Mouse (Mus musculus) midbrain, embryonic 10.5 days (tissue): ENCODE results near the gene Pcbd1. TPM values are rescaled to one million over a fixed set of nuclear protein-coding genes. Genes with fewer than 3 reads are reported as not detected.
A peak's percentile ranks its signal among the peaks of the same experiment; 100 is the strongest.

Experiments
- DNase-seq: peaks from one replicate; pipeline ENCODE4 v3.0.0-alpha.2; 2017; ENCODE audit warnings: low spot score
- H3K27ac ChIP-seq: fragments of 300-500 bp; sonication (generic); replicated peaks from 2 replicates; pipeline ENCODE4 v1.5.1; 2016; ENCODE audit warnings: mild to moderate bottlenecking
- H3K27me3 ChIP-seq: fragments of 300-500 bp; sonication (generic); 2 replicates; pipeline ENCODE4 v1.6.1; 2016; ENCODE audit warnings: low read depth, mild to moderate bottlenecking; ENCODE audit not compliant: poor library complexity, severe bottlenecking
- H3K36me3 ChIP-seq: fragments of 300-500 bp; sonication (generic); 2 replicates; pipeline ENCODE4 v1.6.1; 2016; ENCODE audit warnings: mild to moderate bottlenecking, moderate library complexity
- H3K4me1 ChIP-seq: fragments of 300-500 bp; sonication (generic); 2 replicates; pipeline ENCODE4 v1.6.1; 2016
- H3K4me3 ChIP-seq: fragments of 300-500 bp; sonication (generic); 2 replicates; pipeline ENCODE4 v1.5.1; 2016; ENCODE audit warnings: mild to moderate bottlenecking, moderate library complexity
- H3K9me3 ChIP-seq: fragments of 300-500 bp; sonication (generic); replicated peaks from 2 replicates; pipeline ENCODE4 v1.6.1; 2016; ENCODE audit warnings: mild to moderate bottlenecking
- WGBS: fragments of 180-500 bp; shearing (Covaris S2); methylation state at CpG from one replicate; pipeline ENCODE4 v1.1.7; 2016; 5-methylcytosine and 5-hydroxymethylcytosine counted together
- polyA plus RNA-seq: library from polyadenylated mRNA; unstranded; fragments of >200 nt; fragmentation: Nextera tagmentation; extraction: Ambion mirVana; gene quantifications from 2 replicates; pipeline ENCODE4 v1.2.1, GENCODE M21; 2016

The Pcbd1 gene
- 21.0 and 29.3 TPM in 2 replicates for polyA plus RNA-seq

DNA sequence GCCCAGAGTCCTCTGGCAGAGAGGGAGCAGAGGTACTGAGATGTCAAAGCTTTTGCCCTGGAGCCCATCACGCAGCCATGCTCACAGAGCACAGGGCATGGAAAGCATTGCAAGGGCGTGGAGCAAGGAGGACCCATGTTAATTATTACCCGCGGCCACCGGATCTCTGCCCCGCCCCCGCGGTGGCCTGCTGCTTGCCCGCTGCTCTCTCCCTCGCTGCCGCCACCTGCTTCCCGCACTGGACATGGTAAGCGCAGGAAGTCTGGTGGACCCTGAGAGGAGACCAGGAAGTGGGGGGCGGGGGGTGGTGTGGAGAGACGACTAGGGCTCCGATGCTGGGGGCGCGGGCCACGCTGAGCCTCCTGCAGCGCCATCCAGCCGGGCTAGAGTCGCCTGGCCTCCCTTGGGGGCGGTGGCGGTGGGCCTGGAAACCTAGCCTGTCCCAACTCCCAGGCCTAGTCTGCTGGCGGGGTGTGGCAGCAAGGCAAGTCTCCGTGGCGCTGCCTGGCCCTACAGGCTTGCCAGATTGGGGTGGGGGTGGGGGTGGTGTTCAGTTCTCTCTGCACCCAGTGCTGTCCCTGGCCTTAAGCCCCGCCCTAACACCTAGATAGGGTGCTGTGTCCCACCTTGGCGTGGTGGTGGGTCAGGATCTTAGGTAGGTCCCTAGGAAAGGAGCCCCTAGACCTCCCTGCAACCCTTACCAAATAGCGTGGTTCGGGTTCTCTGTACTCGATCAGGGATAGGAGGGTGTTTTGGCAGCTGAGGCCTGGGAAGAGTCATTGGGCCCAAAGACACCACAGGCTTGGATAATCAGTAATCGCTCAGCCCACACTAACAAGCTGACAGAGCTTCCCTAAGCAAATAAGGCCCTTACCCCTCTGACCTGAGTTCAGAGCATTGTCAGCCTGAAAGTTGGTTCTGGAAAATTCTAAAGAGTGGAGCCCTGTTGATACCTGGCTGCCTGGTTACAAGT lies at the start of gene Pcbd1:
TSS of gene Pcbd1 (plus strand) at position 162 of the 973 bp plus-strand sequence.
- peak; percentile 67 for DNase-seq
- peak within 1 kb of the TSS; percentile 61 for H3K4me3 ChIP-seq
- H3K27me3 ChIP-seq, result no peaks in the 10 kb centered on the region
- 0 out of 2 replicates have a peak, but pooled peaks cover 3% of the 10 kb centered on the region for H3K36me3 ChIP-seq
- peak within 1 kb of the TSS; percentile 90 for H3K27ac ChIP-seq
- 10% methylated on average over 32 of the region's 33 CpGs for WGBS
- peaks cover 21% of the 10 kb centered on the region for H3K4me1 ChIP-seq
- H3K9me3 ChIP-seq, result no peaks in the 10 kb centered on the region

- WGBS, result 67% methylated on average over 12 of the region's 12 CpGs
- Histone ChIP-seq H3K36me3 (no peaks in the 10 kb centered on the region), H3K4me1 (peaks cover 8% of the 10 kb centered on the region; the same call in 1 of the 2 replicates), H3K4me3 (no peak overlapping the region), H3K27ac (peak overlapping the region; percentile 9; the same call in 1 of the 2 replicates), H3K9me3 (no peaks in the 10 kb centered on the region), H3K27me3 (0 out of 2 replicates have a peak, but pooled peaks cover 5% of the 10 kb centered on the region)
- DNase-seq, result no peak
These were observed 49.5 kb upstream of the Pcbd1 start for GRCm38 (mm10) chr10:61039657-61040056.

DNA sequence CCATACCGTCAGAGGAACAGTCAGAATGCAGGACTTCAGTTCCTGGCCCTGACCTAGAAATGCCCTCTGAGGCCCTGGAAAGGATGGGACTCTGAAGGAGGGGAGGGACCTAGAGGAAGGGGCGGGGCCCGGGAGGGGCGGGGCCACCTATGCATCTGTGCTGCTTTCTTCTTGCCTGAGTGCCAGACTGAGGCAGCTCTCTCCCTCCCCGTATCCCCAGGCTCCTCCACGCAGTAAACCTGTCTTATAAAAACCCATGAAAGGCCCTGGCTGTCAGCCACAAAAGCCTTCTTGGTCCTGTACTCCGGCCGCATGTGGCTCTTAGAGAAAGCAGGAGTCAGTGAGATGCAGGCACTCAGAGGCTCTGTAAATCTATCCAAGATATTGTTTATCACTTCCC lies 44.0 kb upstream of the Pcbd1 start:
- Histone ChIP-seq H3K36me3 (no peaks in the 10 kb centered on the region), H3K4me1 (peaks cover 8% of the 10 kb centered on the region), H3K4me3 (no peak overlapping the region), H3K27ac (no peak overlapping the region), H3K27me3 (peaks cover 22% of the 10 kb centered on the region), H3K9me3 (no peaks in the 10 kb centered on the region)
- peak; percentile 25 for DNase-seq
- 21% methylated on average over 8 of the region's 8 CpGs for WGBS

- peak; percentile 71 for DNase-seq
- Histone ChIP-seq H3K27me3 (peaks cover 83% of the 10 kb centered on the region), H3K4me3 (no peak overlapping the region), H3K4me1 (no peaks in the 10 kb centered on the region), H3K27ac (no peak overlapping the region), H3K9me3 (peaks cover 17% of the 10 kb centered on the region), H3K36me3 (no peaks in the 10 kb centered on the region)
- WGBS, result 63% methylated on average over 14 of the region's 14 CpGs
These were observed 37.0 kb upstream of the Pcbd1 start for GRCm38 (mm10) chr10:61051993-61052613.

DNA sequence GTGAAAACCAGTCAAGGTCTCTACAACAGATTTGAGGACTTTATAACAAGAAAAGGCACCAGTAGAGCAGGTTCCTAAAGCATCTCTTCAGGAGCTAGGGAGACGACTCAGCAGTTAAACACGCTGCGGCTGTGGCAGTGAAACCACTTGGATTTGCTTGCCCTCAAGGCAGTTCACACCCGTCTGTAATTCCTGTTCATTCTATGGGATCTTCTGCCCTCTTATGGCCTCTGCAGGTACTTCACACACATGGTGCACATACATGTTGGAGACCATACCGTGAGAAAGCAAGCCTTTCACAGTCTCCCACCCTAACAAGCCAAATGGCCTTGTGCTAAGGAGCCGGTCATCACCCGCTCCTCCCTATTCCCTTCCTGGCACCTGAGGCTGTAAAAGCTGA lies 32.5 kb upstream of the Pcbd1 start:
- DNase-seq, result no peak
- 95% methylated on average over 7 of the region's 7 CpGs for WGBS
- Histone ChIP-seq H3K9me3 (peaks cover 25% of the 10 kb centered on the region), H3K4me1 (peaks cover 12% of the 10 kb centered on the region), H3K27ac (no peak overlapping the region), H3K27me3 (peaks cover 84% of the 10 kb centered on the region), H3K36me3 (no peaks in the 10 kb centered on the region), H3K4me3 (no peak overlapping the region)

DNA sequence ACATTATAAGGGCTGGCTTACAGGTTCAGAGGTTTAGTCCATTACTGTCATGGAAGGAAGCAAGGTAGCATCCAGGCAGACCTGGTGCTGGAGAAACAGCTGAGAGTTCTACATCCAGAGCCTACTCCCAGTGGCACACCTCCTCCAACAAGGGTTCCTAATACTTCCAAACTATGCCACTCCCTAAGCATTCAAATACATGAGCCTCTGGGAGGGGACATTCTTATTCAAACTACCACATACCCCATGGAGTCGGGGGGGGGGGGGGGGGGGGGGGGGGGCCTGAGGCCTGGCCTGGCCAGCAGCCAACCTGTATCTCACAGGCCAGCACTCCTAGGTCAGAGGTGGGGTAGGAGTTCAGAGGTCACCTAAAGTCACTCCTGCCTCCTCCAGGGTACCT lies 30.0 kb upstream of the Pcbd1 start:
- WGBS, result no CpG with 5 or more reads among the region's 1 CpGs
- Histone ChIP-seq H3K4me3 (no peak overlapping the region), H3K27me3 (peaks cover 78% of the 10 kb centered on the region), H3K36me3 (no peaks in the 10 kb centered on the region), H3K27ac (no peak overlapping the region), H3K4me1 (peaks cover 21% of the 10 kb centered on the region), H3K9me3 (peaks cover 25% of the 10 kb centered on the region)
- DNase-seq, result no peak

DNA sequence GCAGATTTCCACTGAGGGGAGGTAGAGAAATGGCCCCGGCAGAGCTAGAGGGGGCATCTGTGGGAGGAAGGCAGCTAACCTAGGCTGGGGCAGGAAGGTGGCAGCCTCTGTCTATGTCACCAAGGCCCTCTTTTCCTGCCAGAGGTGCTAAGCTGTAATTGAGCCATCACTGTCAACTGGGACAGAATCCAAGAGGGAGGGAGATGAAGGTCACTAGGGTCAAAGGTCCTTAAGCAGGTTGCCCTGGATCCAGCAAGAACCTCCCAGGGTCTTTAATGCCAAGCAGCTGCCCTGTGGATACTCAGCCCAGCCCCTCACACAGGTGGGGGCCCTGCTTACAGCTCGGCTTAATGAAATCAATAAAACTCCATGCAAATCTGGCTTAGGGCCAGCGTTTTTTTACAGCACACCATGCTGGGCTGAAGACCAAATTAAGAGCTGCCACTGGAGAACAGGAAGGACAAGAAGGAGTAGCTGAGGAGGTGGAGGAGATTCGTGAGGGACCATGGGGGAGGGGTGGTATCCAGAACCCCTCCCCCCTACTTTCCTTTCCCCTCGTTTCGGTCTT lies 29.5 kb upstream of the Pcbd1 start:
- Histone ChIP-seq H3K27me3 (peaks cover 78% of the 10 kb centered on the region), H3K4me3 (no peak overlapping the region), H3K4me1 (peaks cover 26% of the 10 kb centered on the region), H3K27ac (no peak overlapping the region), H3K36me3 (no peaks in the 10 kb centered on the region), H3K9me3 (peaks cover 25% of the 10 kb centered on the region)
- DNase-seq, result peak; percentile 39
- 25% methylated on average over 6 of the region's 6 CpGs for WGBS

- DNase-seq, result no peak
- Histone ChIP-seq H3K4me3 (no peak overlapping the region), H3K27ac (no peak overlapping the region; the same call in 1 of the 2 replicates), H3K4me1 (peaks cover 43% of the 10 kb centered on the region), H3K9me3 (no peaks in the 10 kb centered on the region), H3K36me3 (no peaks in the 10 kb centered on the region), H3K27me3 (peaks cover 78% of the 10 kb centered on the region)
- WGBS, result 73% methylated on average over 10 of the region's 10 CpGs
These were observed 25.8 kb upstream of the Pcbd1 start for GRCm38 (mm10) chr10:61063271-61063864.

DNA sequence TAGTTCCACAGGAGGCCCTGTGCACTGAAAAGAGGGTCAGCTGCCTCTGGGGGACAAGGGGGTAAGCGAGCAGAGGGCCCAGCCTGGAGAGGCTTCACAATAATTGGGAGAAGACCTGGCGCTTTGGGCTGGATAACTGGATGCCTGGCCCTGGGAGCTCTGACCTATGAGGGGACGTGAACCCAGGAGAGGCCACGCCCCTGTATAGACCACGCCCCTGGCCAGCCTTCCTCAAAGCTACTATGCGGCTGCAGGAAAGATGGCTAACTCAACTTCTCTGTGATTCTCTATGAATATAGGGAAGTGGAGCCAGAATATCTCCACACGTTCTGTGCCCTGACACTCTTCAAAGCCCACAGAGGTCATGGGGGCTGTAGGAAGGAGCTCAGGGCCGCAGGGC lies 24.5 kb upstream of the Pcbd1 start:
- Histone ChIP-seq H3K27me3 (peaks cover 76% of the 10 kb centered on the region), H3K9me3 (no peaks in the 10 kb centered on the region), H3K36me3 (no peaks in the 10 kb centered on the region), H3K4me1 (peaks cover 52% of the 10 kb centered on the region), H3K4me3 (peak overlapping the region; percentile 34), H3K27ac (peak overlapping the region; percentile 68; the same call in 1 of the 2 replicates)
- WGBS, result 2% methylated on average over 8 of the region's 8 CpGs
- peak; percentile 80 for DNase-seq

DNA sequence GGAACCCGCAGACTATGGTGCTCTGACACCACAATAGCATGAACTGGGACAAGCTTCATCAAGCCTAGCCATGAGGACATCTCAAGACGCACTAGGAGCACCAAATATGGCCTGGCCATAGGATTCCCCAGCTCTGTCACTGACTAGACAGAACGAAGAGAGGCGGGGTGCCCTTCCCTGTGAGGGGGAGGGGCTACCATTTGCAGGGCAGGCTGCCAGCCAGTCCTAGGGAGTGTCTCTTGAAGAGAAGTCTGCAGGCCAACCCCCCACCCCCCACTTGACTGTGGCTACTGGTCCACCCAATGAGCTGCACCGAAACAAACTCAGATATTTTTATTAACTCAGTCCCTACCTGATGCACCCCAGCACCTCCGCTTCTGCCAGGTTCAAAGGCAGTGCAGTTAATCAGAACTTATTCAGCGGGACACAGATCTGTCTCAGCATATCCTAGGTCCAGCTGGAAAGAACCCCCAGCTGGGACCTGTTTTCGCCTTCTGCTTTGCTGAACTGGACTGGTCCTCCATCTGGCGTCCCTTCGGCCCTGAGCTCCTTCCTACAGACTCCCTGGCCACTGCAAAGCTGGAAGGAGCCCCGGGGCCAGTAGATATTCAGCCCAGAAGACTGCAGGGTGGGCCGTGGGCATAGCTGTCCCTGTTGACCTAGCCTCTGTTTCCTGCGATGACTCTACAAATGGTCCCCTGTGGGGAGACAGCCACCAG lies 23.7 kb upstream of the Pcbd1 start:
- Histone ChIP-seq H3K27me3 (peaks cover 82% of the 10 kb centered on the region), H3K9me3 (no peaks in the 10 kb centered on the region), H3K4me3 (peak overlapping the region; percentile 34; the same call in 1 of the 2 replicates), H3K4me1 (peaks cover 46% of the 10 kb centered on the region), H3K36me3 (no peaks in the 10 kb centered on the region), H3K27ac (no peak overlapping the region; the same call in 1 of the 2 replicates)
- 55% methylated on average over 13 of the region's 13 CpGs for WGBS
- DNase-seq, result no peak

DNA sequence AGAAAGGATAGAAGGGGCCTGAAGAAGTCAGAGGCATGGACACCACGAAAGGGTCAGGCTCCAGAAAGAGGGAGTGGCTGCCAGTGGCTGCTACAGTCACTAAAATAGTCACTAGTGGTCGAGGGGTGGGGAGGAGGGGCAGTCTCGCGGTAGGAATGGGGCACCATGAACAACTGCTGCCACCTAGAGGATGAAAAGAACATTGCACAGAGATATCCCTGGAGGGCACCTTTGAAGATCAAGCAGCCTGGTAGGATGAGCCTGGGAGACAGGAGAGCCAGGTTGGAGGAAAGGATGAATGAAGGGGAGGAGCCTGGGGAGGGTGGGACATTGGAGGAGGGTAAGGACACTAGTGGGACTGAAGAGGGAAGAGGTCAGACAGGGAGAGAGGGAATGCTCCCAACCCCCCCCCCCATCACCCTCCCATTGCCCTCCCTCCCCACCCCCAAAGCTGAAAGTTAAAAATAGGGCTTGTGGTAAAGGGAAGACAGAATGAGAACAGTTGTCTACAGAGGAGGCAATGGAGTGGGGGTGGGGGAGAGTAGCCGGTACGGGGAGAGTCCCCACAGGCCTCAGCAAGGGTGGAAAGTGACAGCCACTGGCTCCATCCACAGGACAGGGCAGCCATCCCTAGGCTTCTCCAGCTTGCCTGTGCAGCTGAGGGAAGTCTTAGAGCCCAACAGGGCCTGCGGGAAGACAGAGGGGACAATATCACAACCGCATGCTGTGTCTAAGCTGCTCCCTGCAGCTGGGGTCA lies 20.5 kb upstream of the Pcbd1 start:
- Histone ChIP-seq H3K9me3 (no peaks in the 10 kb centered on the region), H3K4me1 (peaks cover 42% of the 10 kb centered on the region), H3K27ac (no peak overlapping the region; the same call in 1 of the 2 replicates), H3K27me3 (peaks cover 81% of the 10 kb centered on the region), H3K36me3 (no peaks in the 10 kb centered on the region), H3K4me3 (0 out of 2 replicates have a peak overlapping the region, but pooled peaks have one; percentile 2)
- WGBS, result 3% methylated on average over 8 of the region's 8 CpGs
- peak; percentile 64 for DNase-seq
